Mouse (Mus musculus) fat pad, adult 2 months (tissue): ENCODE measurements around the gene Stk10.

Experiments
- DNase-seq: peaks from one replicate; pipeline ENCODE4 v3.0.0-alpha.2; 2011; ENCODE audit warnings: low read depth, low spot score; ENCODE audit errors: extremely low read depth

Gene Stk10

GRCm38 (mm10) chr11:32567000-32567855, 34.1 kb downstream of the Stk10 start:
- no peak for DNase-seq

DNA sequence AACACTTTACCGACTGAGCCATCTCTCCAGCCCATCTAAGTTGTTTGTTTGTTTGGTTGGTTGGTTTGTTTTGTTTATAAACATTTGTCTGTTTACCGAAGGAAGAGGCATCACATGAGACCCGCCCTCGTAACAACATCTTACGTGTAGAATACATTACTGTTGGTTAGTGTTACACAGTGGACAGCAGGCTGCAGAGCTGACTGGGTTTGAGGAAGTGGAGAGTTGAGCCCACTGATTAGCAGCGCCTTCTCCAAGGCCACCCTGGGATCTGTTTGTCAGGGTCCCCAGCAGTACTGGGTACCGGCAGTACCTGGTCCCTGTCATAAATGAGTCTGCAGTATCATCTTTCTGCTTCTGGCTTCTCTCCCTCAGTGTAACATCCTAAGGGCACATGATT, 35.0 kb downstream of the Stk10 start:
- DNase-seq: no peak

GRCm38 (mm10) chr11:32568637-32569293, 35.7 kb downstream of the Stk10 start:
- DNase-seq: no peak

- no peak for DNase-seq
These were observed 38.0 kb downstream of the Stk10 start for GRCm38 (mm10) chr11:32571103-32571502.

GRCm38 (mm10) chr11:32573669-32574068, 40.6 kb downstream of the Stk10 start:
- DNase-seq: no peak

GRCm38 (mm10) chr11:32575964-32576759, 43.1 kb downstream of the Stk10 start:
- DNase-seq: no peak

DNA sequence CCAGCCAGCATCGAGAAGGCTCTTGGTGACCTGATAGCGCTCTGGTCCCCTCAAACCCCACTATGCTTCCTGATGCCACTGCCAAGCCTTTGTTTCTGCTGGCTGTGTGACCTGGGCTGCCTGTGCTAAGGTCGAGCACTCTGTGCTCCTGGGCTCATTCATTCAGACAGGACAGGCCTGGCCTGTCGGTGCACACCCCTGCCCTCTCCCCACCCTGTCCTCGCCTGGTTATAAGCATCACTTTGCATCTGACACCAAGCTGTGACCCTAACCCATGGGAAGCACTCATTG, 43.6 kb downstream of the Stk10 start:
- no peak for DNase-seq

- DNase-seq: no peak
These were observed 47.3 kb downstream of the Stk10 start for GRCm38 (mm10) chr11:32580305-32580947.

DNA sequence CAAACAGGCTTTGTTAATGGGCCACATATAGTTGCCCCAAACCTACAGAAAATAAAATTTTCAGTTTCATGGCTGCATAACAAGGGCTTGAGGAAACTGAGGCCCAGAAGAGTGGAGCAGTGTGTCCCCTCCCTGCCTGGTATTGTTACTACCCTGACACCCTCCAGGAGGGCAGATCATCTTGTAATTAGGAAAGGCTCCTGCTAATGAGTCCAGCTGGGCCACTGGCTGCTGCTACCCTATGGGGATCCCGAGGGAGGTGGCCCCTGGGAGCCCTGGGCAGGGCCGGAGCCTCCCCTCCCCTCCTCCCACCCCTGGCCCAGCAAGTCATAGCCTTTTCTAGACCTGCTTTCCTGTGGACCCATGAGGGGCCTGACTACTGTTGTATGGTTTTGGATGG, 47.9 kb downstream of the Stk10 start:
- no peak for DNase-seq

GRCm38 (mm10) chr11:32582813-32583212, 49.7 kb downstream of the Stk10 start:
- no peak for DNase-seq

- DNase-seq: no peak
These were observed 52.9 kb downstream of the Stk10 start for GRCm38 (mm10) chr11:32585996-32586395.

GRCm38 (mm10) chr11:32587191-32588089, 54.3 kb downstream of the Stk10 start:
- DNase-seq: no peak

- DNase-seq: no peak
These were observed 55.2 kb downstream of the Stk10 start for GRCm38 (mm10) chr11:32588090-32588891.

DNA sequence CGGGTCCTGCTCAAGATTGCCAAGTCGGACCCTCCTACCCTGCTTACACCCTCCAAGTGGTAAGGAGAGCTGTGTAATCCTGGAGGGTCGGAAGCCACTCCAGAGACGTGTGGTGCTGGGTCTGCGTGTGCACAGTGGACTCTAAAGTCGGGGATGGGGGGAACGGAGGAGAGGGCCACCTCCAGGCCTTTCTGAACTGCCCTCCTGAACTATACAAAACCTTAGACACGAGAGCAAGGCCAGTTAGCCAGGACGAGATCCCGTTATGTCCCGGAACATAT, 55.7 kb downstream of the Stk10 start:
- no peak for DNase-seq

DNA sequence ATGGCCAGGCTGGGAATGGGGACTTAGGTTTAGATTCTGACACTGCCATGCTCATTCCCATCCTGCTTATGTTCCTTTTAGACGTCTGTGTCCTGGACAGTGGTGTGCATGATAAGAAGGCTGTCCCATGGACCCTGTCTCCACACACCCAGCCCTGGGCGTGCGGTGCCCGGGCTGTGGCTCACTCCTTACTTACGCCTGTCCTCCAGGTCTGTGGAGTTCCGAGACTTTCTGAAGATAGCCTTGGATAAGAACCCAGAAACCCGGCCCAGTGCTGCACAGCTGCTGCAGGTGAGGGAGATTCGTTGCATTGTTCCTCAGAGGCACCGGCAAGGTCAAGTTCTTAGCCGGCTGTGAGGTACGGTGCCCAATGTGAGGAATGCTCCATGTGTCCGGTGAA, 56.1 kb downstream of the Stk10 start:
- DNase-seq: no peak

DNA sequence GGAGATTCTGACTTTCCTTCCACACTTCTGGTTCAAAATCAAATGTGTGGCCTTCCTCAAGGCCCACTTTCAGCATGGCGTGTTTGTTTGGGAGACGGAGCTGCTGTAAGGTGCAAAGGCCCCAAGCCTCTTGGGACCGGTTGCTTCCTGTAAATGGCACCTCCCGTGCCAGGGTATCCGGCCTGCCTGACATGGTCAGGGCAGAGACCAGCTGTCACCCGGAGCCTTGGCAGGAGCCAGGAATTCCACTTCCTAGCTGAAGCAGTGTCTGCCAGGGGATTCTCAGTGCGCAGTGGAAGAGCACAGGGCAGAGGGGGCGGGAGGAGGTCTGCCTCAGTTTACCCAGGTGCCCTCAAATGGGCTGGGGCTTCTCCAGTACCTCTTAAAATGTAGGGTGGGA, 56.7 kb downstream of the Stk10 start:
- DNase-seq: no peak

DNA sequence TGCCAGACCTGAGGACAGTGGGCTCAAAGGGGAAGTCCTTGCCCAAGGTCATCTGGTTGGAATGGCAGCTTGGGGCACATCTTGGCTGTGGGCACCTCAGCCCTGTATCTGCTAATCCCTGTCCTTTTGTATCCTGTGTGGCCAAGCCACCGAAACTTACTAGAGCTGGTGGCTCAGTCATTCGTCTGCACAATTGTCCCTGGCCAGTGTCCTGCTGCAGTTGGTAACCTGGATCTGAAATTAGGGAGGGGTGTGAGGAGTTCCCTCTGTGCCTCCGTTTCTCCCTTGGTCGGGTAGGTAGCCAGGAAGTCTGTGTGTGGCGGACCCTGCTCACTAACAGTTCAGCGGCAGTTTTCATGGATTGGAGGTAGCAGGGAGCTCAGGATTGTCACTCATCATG, 57.1 kb downstream of the Stk10 start:
- DNase-seq: no peak

DNA sequence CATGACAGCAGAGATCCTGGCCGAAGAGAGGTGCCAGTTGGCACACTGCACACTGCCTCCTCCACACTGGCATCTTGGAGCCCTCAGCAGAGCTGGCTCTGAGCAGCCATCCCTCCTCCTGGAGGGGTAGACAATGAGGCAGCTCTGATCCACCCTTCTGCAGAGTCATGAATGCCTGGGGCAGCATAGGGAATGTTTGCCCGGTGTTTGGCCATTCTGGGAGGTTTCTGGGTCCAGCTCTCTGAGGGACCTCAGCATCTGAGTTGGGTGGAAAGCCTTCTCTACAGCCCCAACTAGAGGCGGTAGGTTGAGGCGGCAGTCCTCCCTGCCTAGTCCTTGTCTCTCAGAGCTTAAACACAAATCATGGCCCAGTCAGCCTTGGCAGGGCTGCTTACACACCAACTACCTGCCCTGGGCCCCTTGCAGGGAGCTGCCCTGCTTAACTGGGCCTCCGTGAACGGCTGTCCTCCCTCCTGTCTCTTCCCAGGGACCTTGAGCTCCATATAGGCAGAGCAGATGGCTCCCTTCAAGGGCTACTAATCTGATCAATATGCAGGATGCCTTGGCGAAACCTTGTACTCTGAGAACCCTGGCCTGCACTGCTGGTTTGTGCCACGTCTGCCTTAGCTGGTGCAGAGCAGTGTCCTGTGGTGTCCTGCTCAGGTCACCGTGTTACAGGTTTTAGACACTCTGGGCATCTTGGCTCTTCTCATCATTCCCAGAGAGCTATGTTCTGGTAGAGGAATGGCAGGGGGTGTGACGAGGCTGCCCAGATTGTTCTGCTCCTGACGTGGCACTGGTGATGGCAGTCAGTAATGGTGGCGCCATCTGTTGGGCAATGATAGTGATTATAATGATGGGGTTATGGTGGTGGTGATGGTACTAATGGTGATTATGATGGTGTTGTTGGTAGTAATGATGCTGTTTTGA, 59.1 kb downstream of the Stk10 start:
- DNase-seq: no peak

DNA sequence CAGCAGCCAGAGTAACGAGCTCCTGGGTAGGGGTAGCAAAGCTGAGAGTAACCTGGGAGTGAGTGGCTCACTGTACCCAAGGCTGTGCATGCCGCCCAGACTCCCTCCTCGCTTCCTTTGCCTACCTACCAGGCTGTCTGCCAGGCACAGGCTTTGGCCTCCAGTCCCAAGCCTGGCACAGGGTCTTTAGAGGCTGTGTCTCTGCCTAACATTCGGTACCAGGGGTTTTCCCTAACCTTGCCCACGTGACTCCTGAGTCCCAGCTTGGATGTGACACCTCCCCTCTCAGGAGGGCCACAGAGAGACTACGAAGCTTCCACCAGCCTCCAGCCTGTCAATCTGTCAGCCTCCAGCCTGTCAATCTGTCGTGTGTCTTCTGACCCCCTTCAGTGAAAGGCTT, 60.0 kb downstream of the Stk10 start:
- no peak for DNase-seq
